Mouse (Mus musculus): ENCODE results near the gene Prdx1.
"Not testable (repeated sequence)": the region's sequence is repeated elsewhere in the genome, so short reads cannot be mapped to it uniquely, and the experiment has no call there.

The Prdx1 gene

DNA sequence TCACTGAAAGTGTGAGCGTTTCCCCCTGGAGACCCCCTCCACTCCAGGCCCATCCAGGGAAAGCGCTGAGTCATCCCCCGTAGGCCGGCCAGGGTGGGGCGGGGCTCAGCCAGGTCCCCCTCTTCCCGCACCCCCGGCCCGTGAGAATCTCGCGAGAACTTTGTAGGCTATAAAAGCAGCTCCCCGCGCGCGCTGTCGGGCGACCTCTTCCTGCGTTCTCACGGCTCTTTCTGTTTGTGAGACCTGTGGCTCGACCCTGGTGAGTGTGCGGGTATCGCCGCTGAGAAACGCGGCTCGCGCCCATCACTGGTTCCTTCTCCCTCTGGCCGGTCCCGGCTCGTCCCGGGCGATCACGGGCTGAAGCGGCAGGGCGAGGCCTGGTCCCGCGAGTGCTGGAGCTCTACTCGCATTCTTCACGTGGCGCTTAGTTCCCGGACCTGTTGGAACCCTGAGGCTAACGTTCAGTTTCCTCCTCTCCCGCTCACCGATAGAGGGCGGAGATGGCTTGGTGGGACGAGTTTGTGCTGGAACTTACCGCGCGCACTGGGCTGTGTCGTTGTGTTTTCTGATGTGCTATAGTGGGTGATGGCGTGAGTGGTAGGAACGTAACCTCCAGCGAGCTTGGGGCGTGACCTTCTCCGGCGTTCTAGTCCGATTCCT is at the start of gene Prdx1:
Gene Prdx1, plus strand, starts transcription at position 143 of the 660 bp plus-strand sequence.
- peak; percentile 99 for DNase-seq (ENCODE audit: extremely low spot score)

DNA sequence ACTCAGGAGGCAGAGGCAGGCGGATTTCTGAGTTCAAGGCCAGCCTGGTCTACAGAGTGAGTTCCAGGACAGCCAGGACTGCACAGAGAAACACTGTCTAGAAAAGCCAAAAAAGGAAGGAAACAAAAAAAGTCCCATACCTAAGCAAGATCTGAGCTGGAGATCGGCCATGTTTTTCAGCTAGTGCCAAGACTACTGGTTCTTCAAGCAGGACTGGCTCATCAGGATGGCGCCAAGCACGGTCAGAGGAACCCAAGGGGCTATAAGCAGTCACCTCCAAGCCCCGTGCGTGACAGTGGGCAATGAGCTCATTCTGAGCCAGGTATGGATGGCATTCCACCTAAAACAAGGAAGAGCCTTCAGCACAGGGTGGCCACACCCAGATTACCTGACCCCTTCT is 46.5 kb upstream of the Prdx1 start:
- DNase-seq (ENCODE audit: extremely low spot score), result no peak

DNA sequence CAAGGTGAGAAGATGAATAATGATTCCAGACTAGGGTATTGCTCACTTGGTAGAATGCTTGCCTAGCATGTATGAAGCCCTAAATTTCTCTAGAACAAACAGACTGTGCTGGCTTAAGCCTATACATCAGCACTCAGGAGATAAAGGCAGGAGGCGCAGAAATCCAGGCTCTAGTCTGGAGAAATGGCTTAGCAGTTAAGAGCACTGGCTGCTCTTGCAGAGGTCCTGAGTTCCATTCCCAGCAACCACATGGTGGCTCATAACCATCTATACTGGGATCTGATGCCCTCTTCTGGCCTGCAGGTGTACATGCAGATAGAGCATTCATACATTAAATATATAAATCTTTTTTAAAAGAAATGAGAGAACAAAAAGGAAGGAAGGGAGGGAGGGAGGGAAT is 43.3 kb upstream of the Prdx1 start:
- DNase-seq (ENCODE audit: extremely low spot score), result no peak

DNA sequence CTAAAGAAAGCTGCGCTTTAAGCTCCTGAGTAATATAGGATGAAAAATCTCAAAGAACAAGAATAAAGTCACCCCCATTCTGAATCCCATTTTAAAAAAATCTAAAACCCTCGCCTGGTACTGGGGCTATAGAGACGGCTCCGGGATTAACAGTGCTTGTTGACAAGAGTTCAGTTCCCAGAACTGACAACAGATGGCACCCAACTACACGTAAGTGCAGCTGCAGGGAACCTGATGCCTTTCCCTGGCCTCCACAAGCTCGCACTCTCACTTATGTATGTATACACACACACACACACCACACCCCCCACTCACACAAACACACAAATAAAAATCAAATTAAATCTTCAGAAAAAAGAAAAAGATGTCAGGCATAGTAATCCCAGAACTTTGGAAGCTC is 41.0 kb upstream of the Prdx1 start:
- no peak for DNase-seq (ENCODE audit: extremely low spot score)

DNA sequence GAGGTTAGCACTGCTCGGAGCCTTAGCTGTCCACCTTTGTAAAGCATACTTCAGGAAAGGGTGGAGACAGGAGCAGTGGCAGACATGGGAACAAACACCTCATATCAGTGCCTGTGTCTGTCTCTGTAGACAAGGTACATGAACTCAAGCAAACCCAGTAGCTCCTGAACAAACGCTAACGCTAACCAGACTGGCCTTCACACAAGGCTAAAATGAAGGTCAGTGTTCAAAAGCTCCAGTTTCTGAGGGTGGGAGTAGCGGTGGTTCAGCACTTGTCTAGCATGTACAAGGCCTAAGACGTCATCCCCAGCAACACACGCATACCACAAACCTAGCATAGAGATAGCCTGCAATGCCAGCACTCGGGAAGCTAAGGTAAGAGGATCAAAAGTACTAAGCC is 39.7 kb upstream of the Prdx1 start:
- no peak for DNase-seq (ENCODE audit: extremely low spot score)

DNA sequence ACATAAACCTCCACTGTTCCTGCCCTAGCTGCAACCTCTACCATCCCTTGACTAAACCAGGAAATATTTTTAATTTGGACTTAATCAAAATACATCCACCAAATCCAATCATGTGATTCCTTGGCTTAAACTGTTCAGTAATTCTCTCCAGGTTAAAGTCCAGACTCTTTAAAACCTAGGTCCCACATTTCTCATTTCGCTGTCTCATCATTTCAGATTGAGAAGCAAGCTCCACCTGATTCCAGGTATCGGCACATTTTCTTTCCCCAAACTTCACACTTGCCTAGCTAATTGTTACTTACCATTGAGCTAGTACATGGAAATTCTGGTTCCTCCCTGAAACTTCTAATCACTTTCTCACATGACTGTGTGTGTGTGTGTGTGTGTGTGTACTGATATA is 35.9 kb upstream of the Prdx1 start:
- no peak for DNase-seq (ENCODE audit: extremely low spot score)

DNA sequence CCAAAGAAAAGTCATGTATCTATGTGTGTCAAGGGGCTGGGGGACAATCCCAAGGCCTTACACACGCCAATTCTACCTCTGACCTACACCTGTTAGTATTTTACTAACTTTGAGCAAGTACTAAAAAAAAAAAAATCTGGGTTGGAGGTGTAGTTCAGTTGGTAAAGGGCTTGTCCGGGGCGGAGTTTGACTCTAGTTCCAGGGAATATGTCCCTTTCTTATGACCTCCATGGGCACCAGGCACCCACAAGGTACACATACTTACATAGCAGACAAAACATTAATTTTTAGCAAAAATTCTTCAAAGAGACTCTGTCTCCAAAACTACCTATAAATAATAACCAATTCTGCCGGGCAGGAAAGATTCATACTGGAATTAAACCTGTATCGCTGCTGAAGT is 35.0 kb upstream of the Prdx1 start:
- no peak for DNase-seq (ENCODE audit: extremely low spot score)

DNA sequence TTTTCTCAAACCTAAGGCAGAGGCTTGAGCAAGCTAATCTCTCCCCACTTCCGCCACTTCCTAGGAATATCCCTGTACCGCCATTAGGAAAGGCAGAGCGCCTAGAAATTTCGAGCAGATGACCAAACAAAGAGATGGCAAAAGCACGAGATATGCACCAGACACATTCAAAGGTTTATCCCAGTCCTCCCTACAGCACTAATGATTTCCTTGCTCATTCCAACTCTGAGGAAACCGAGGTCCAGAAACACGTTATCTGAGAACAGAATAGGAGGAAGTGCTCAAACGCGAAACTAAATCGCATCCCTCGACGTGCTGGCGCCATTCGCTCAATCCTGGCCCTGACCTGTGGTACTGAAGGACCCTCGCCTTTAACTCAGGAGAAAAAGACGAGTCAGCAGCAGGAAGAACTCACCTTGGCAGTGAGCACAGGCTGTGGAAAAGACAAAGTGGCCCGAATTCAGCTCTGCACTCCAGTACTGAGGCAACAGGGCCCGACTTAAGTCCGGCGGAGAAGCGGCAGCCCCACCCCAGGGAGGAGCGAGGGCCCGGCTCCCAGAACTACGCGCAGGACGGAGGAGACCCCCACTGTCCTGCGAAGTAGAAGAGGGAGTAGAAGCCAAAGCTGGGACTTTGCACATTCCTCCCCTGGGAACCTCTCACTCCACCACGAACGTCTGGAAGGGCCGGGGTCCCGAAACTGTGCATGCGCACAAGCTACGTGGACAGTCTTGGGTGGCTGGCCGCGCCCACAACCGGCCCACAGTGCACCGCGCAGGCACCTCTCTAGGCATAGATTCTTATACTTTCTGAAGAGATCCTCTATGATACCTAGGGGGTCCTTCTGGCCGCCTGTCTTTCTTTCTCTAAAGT is 34.2 kb upstream of the Prdx1 start, which contains the start of gene Akr1a1:
Gene Akr1a1, minus strand, starts transcription at position 757 of the 873 bp plus-strand sequence.
- peak; percentile 94 for DNase-seq (ENCODE audit: extremely low spot score)

DNA sequence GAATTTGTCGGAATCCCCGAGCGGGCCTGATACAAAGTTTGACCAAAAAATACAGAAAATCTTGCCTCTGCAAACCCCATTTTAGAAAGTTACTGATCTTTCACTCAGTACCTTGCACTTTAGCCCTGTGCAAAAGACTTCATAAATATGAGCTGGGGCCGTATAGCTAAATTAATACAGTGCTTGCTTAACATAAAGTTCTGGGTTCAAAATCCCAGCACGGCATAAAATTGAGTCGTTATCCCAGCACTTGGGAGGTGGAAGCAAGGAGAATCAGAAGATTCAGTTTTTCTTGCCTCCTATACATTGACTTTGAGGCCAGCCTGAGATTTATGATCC is 33.6 kb upstream of the Prdx1 start:
- no peak for DNase-seq (ENCODE audit: extremely low spot score)

DNA sequence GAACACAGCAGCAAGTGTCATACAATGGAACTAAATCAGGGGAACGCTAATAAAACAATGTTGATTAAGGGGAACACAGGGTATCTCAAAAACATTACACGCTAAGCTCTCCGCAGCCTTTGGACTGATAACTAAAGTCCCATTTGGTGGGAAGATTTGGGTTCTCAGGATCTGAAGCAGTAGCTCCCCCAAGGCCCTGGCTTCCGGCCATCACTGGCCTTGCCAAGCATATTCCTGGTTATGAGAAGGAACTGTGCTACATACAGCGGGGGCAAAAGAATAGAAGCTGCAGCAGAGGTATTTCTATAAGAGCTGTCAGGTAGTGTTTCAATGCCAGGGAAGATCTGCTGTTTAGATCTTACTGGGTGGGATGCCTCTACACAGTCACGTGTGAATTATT is 32.1 kb upstream of the Prdx1 start:
- no peak for DNase-seq (ENCODE audit: extremely low spot score)

DNA sequence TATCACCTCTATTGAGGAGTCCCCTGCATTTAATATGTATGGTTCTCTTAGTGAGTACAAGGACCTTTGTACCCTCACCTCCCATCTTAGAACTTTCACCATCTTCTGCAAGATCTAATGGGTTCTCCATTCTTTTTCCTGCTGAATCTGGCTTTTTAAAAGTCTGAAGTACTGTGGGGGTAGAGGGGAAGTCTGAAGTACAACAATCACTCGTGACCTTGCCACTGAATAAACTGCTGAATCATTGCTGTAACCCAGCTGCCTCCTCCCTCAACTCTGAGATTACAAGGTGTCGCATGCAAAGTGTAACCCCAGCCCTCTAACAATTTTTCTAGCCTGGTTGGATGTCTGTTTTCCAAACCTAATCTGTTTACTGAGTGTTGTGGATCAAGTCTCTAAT is 30.2 kb upstream of the Prdx1 start:
- DNase-seq (ENCODE audit: extremely low spot score), result no peak

DNA sequence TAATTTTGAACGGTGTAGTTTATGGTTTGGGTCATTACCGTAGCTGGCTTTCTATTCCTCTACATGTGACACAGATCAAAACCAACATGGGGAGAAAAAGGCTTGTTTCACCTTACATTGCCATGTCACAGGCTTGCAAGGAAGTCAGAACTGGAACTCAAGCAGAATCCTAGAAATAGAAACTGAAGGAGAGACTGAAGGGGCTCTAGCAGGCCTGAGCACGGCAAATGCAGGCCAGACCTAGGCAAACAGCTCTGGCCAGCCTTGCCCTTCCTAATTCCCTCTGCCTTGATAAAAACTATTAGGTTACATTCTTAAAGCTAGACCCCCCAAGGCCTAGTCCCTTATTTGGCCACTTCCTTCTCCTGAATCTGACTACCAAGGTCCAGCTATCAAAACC is 29.7 kb upstream of the Prdx1 start:
- no peak for DNase-seq (ENCODE audit: extremely low spot score)

DNA sequence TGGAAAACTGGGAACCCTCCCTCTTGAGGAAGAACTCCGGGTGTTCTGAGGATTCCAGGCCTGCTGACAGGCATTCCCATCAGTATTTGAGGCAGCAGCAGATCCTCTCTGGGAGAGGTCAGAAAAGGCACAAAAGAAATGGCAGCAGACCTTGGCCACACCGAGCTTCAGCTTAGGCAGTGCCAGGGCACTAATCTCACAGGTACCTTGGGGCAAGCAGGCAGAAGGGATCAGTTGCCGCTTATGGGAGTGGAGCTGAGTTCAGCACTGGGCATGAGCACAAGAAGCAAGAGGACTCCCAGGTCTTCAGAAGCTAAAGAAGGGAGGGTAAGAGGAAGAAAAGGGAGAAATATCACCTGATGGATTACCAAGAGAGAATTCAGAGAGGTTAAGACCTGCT is 27.4 kb upstream of the Prdx1 start:
- DNase-seq (ENCODE audit: extremely low spot score), result no peak

DNA sequence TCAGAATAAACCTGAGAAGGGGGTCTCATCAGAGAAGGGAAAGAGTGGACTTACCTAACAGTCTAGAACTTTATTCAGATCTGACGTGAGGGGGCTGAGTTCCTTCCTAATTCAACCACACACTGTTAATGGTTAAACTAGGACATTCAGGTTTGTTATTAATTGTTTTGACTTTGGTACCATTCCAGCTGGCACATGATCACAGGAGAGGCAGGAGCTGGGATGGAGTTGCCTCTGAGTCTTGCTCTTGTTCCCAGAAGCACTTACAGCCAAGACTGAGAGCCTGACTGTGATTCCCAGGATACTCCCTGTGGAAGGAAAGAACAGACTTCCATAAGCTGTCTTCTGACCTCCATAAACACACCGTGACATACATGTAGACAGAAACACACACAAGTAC is 25.9 kb upstream of the Prdx1 start:
- DNase-seq (ENCODE audit: extremely low spot score), result no peak

DNA sequence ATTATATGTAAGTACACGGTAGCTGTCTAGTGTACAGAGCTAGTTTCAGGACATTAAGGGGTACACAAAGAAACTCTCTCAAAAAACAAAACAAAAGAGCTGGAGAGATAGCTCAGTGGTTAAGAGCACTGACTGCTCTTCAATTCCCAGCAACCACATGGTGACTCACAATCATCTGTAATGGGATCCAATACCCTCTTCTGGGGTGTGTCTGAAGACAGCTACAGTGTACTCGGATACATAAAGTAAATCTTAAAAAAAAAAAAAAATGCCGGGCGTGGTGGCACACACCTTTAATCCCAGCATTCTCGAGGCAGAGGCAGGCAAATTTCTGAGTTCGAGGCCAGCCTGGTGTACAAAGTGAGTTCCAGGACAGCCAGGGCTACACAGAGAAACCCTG is 25.4 kb upstream of the Prdx1 start:
- not testable (repeated sequence) for DNase-seq (ENCODE audit: extremely low spot score)

DNA sequence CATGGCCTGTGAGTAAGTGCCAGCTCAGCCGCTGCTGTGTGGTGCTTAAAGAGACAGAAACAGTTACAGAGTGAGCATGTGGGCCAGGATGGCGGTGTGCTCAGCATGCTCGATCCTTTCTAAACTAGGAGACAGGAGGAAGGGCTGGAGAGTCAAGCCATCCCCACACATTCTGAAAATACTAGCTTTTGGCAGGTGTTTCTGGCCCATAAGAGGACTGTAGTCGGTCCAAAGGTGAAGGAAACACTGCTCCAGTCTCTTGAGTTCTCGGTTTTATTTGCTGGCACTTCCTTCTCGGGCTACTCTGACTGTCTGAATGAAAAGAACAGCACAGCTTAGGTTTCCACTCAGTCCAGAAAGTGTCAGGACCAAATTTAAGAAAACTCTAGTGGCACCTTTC is 24.5 kb upstream of the Prdx1 start:
- no peak for DNase-seq (ENCODE audit: extremely low spot score)

DNA sequence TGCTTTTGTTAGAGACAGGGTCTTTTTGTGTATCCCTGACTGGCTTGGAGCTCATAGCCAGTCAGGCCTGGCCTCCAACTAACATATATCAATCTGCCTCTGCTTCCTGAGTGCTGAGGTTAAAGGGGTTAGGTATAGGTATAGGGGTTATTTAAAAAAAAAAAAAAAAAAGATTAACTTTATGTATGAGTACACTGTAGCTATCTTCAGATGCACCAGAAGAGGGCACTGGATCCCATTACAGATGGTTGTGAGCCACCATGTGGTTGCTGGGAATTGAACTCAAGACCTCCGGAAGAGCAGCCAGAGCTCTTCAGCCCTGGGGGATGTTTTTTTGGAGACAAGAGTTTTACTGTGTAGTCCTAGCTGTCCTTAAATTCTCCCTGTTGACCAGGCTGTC is 23.3 kb upstream of the Prdx1 start:
- no peak for DNase-seq (ENCODE audit: extremely low spot score)

DNA sequence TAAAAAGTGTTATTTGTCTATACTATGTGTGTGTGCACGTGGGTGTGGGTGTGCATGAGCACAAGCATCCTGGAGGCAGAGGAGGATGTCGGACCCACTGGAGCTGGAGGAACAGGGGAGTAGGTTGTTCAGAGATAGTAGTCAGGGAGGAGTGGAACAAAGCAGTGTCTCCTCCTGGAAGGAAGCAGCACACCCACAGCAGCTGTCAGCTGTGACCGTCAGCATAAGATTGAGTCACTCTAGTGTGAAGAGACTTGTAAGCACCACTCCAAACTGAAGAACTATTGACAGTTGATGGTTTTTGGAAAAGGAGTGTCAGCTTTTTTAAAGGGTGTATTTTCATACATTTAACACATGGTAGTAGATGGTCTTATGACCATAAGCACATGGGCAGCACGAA is 18.7 kb upstream of the Prdx1 start:
- no peak for DNase-seq (ENCODE audit: extremely low spot score)

DNA sequence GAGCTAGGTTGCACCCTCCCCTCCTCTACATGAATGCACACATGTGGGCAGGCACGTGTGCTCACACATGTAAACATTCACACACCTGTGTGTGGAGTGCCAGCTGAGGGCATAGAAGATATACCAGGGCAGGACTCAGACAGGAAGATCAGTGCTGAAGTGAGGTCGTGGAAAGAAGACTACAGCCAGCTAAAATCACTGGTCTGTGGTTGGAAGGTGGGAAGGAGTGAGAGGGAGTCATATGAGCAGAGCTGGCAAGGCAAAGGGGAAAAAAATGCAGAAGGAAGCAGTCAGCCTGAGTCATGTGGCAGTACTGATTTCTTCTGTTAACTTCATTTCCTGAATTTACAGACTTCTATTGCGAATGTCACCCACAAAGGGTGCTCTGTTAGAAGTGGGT is 17.2 kb upstream of the Prdx1 start:
- no peak for DNase-seq (ENCODE audit: extremely low spot score)

DNA sequence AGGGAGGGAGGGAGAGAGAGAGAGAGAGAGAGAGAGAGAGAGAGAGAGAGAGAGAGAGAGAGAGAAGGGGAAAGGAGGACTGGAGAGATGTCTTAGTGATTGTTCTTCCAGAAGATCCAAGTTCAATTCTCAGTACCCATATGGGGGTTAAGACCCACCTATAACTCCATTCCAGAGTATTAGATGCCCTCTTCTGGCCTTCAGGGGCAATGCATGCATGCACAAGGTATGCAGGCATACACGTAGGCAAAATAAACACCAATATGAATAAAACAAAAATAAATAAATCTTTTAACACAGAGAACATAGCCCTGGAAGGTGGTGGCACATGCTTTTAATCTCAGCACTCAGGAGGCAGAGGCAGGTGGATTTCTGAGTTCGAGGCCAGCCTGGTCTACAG is 16.1 kb upstream of the Prdx1 start:
- DNase-seq (ENCODE audit: extremely low spot score), result no peak

DNA sequence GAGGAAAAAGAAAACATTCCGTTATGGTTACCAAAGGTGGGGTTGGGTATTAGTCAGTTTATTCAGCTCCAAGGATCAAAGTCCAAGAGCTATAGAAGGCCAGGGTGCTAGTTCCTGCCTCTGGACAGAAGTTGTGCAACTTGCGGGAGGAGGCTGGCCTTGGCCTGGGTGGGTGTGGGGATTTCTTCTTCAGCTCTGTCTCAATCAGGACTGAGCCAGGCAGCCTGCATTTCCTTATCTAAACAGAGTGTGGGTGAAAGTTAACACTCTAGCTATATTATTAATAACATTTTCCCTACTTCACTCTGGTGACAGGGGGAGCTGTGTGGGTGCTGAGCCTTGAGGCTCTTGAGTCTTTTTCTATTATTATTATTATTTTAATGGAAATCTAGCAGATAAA is 12.6 kb upstream of the Prdx1 start:
- DNase-seq (ENCODE audit: extremely low spot score), result no peak

DNA sequence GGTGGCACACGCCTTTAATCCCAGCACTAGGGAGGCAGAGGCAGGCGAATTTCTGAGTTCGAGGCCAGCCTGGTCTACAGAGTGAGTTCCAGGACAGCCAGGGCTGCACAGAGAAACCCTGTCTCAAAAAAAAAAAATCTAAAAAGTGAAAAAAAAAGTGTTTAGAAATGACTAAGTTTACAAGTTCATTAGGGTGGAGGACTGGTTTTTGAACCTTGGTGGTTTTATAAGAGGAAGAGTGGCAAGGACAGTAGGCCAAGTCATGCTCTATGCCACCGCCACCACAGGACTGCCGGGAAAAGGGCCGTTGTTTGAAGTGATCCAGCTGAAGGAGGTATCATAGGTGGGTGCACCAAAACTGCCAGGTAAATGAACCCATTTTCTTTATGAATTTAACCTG is 10.6 kb upstream of the Prdx1 start:
- not testable (repeated sequence) for DNase-seq (ENCODE audit: extremely low spot score)

DNA sequence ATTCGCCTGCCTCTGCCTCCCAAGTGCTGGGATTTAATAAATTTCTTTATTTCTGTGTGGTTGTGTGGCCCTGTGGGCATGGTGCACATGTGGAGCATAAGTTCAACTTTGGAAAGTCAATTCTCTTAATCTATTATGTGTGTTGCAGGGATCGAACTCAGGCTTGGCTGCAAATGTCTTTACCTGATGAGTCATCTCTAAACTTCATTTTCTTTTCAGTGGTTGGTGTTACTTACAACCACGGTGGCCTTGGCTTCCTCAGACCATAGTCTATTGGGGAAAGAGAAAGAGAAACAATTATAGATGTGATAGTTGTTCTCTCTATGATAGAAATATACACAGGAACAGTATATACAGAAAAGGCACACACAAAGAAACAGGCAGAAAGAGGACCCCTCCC is 9.3 kb upstream of the Prdx1 start:
- DNase-seq (ENCODE audit: extremely low spot score), result no peak

DNA sequence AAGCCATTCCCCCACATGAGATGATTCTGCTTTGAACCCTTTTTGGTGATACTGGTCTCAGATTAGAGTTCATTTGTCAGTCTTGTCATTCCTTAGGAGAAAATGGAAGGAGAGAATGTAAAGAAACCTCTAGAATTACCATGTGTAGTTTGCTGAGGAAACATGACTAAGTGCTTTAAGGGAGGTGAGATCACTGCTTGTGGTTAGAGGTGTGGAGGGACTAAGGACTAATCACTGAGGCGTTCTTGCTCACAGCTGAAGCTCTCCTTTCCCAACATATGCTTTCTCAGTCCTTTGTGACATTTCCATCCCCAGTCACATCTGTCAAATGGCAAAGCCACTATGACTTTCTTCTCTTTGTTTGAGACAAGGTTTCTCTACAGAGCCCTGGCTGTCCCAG is 7.5 kb upstream of the Prdx1 start:
- DNase-seq (ENCODE audit: extremely low spot score), result no peak

Measured in embryo, embryonic 9.5 days (tissue).